Mouse (Mus musculus) thymus, adult 18-20 months (tissue): ENCODE results near the gene Cdk2ap2.
"Not testable (repeated sequence)": the region's sequence is repeated elsewhere in the genome, so short reads cannot be mapped to it uniquely, and the experiment has no call there.

Source experiments
- DNase-seq, 2 experiments: peaks; one replicate each; pipeline ENCODE4 v3.0.0; 2022; ENCODE audit warnings: mixed read lengths in 2 of 2

The Cdk2ap2 gene

GRCm38 (mm10) chr19:4068242-4068641 is 28.7 kb upstream of the Cdk2ap2 start:
- not testable (repeated sequence) for DNase-seq

GRCm38 (mm10) chr19:4068717-4069410 is 28.1 kb upstream of the Cdk2ap2 start:
- no peak for DNase-seq

- DNase-seq, result no peak
Observed at GRCm38 (mm10) chr19:4070311-4070710, 26.7 kb upstream of the Cdk2ap2 start.

GRCm38 (mm10) chr19:4070756-4071155 is 26.2 kb upstream of the Cdk2ap2 start:
- no peak for DNase-seq

- DNase-seq, result no peak
Observed at GRCm38 (mm10) chr19:4071406-4071805, 25.6 kb upstream of the Cdk2ap2 start.

GRCm38 (mm10) chr19:4072706-4073424 is 24.1 kb upstream of the Cdk2ap2 start:
- DNase-seq, result no peak

GRCm38 (mm10) chr19:4075531-4075930 is 21.5 kb upstream of the Cdk2ap2 start:
- no peak for DNase-seq

GRCm38 (mm10) chr19:4079594-4079993 is 17.4 kb upstream of the Cdk2ap2 start:
- DNase-seq, result no peak

GRCm38 (mm10) chr19:4080511-4081009 is 16.4 kb upstream of the Cdk2ap2 start:
- no peak for DNase-seq

GRCm38 (mm10) chr19:4081394-4081793 is 15.6 kb upstream of the Cdk2ap2 start, which contains the start of gene Cabp2:
Gene Cabp2 (plus strand): TSS chr19:4081578.
- DNase-seq, result no peak

GRCm38 (mm10) chr19:4082219-4082965 is 14.6 kb upstream of the Cdk2ap2 start:
- DNase-seq, result no peak

- DNase-seq, result no peak
Observed at GRCm38 (mm10) chr19:4083316-4083715, 13.7 kb upstream of the Cdk2ap2 start.

GRCm38 (mm10) chr19:4083826-4084225 is 13.2 kb upstream of the Cdk2ap2 start:
- no peak for DNase-seq

- no peak for DNase-seq
Observed at GRCm38 (mm10) chr19:4084984-4085383, 12.0 kb upstream of the Cdk2ap2 start.

GRCm38 (mm10) chr19:4086156-4086555 is 10.8 kb upstream of the Cdk2ap2 start:
- DNase-seq, result no peak

- no peak for DNase-seq
Observed at GRCm38 (mm10) chr19:4087090-4087489, 9.9 kb upstream of the Cdk2ap2 start.

GRCm38 (mm10) chr19:4088146-4088545 is 8.8 kb upstream of the Cdk2ap2 start:
- DNase-seq, result no peak

- DNase-seq, result no peak
Observed at GRCm38 (mm10) chr19:4089128-4089527, 7.9 kb upstream of the Cdk2ap2 start.

- no peak for DNase-seq
Observed at GRCm38 (mm10) chr19:4090446-4090845, 6.5 kb upstream of the Cdk2ap2 start.

- no peak for DNase-seq
Observed at GRCm38 (mm10) chr19:4091383-4091782, 5.6 kb upstream of the Cdk2ap2 start.

- no peak for DNase-seq
Observed at GRCm38 (mm10) chr19:4092750-4093149, 4.2 kb upstream of the Cdk2ap2 start.

- DNase-seq, result no peak
Observed at GRCm38 (mm10) chr19:4093772-4094171, 3.2 kb upstream of the Cdk2ap2 start.

- DNase-seq, result no peak
Observed at GRCm38 (mm10) chr19:4094348-4094747, 2.6 kb upstream of the Cdk2ap2 start.
